Mouse (Mus musculus) heart, postnatal 0 days (tissue): ENCODE measurements around the gene Zc3h6.

Experiments used
- CTCF ChIP-seq: IDR thresholded peaks from 2 replicates; pipeline ENCODE4 v1.5.1; 2016; ENCODE audit warnings: antibody characterized with exemption, control low read depth, low read depth
- EP300 ChIP-seq: IDR thresholded peaks from 2 replicates; pipeline ENCODE4 v1.6.1; 2016; ENCODE audit warnings: antibody characterized with exemption, low read depth

- TF ChIP-seq EP300 (no peak), CTCF (no peak)
Observed at GRCm38 (mm10) chr2:129004872-129005271, 37.7 kb downstream of the Zc3h6 start.
